ENCODE assay signal across 14 mouse cellular contexts in the genomic region with DNA sequence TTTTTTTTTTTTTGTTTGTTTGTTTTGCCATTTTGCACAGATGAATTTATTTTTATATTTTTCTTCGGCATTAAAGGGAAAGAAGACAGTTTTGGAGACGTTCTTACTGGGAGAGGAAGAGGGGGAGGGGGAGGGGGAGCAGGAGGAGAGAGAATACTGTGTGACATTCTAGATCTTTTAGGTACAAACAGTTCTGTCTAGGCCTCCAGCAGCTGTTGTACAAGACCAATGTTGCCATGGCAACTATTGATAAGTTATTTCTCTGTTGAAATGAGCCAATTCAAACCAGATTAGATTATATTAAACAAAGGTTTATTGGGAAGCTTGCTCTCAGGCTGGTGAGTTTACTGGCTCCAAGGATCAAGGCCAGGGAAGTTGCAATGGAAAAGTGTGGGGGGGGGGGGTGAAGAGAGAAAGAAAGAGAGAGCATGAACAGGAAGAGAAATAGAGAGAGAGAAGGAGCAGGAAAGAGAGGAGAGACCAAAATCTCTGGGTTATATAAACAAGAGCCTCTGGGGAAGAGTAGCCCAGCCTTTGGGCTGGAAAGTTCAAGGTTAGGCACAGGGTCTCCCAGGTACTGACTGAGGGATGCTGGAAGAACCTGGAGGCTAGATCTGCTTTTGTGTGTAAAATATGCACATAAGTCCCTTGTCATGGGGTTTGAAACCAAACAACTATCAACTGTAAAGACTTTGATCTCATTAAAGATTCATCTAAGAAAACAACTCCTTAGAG.
DNase-seq lines count a peak whose midpoint lies in the region; ATAC-seq and TF ChIP-seq lines count a peak whose summit lies in the region.
"Had no signal": no experiment of that assay in that cellular context is flagged by ENCODE, and none has a peak within 500 bp of the region (broad histone marks: within the 10 kb centered on the region; RNA-seq: fewer than 3 reads in every experiment).

No protein-coding gene starts in this region.

- H3K9ac ChIP-seq in hindbrain, postnatal 0 days (replicated peaks; ENCODE audit: low read length): no peak overlapping the region
- no peak overlapping the region for H3K9ac ChIP-seq in hindbrain, embryonic 13.5 days
- H3K9ac ChIP-seq in forebrain, embryonic 13.5 days: no peak overlapping the region
- no peak overlapping the region for H3K9ac ChIP-seq in midbrain, embryonic 14.5 days (replicated peaks; ENCODE audit: low read length)

- H3K9me3 ChIP-seq in hindbrain, postnatal 0 days (ENCODE audit: low read length): no peaks in the 10 kb centered on the region
- H3K9me3 ChIP-seq in hindbrain, embryonic 13.5 days: no peaks in the 10 kb centered on the region
- H3K9me3 ChIP-seq in forebrain, embryonic 13.5 days (replicated peaks): no peaks in the 10 kb centered on the region
- H3K9me3 ChIP-seq in midbrain, embryonic 14.5 days (ENCODE audit: control insufficient read depth, low read length): no peaks in the 10 kb centered on the region

- no peak overlapping the region for H3K4me3 ChIP-seq in hindbrain, postnatal 0 days (ENCODE audit: low read length)
- H3K4me3 ChIP-seq in hindbrain, embryonic 13.5 days: no peak overlapping the region
- no peak overlapping the region for H3K4me3 ChIP-seq in forebrain, embryonic 13.5 days
- no peak overlapping the region for H3K4me3 ChIP-seq in midbrain, embryonic 14.5 days (replicated peaks; ENCODE audit: low read depth, low read length)

- H3K36me3 ChIP-seq in hindbrain, postnatal 0 days (ENCODE audit: insufficient read depth, low read length): no peaks in the 10 kb centered on the region
- H3K36me3 ChIP-seq in hindbrain, embryonic 13.5 days: no peaks in the 10 kb centered on the region
- H3K36me3 ChIP-seq in forebrain, embryonic 13.5 days (ENCODE audit: poor library complexity, severe bottlenecking): no peaks in the 10 kb centered on the region
- H3K36me3 ChIP-seq in midbrain, embryonic 14.5 days (ENCODE audit: control insufficient read depth, insufficient read depth, low read length): no peaks in the 10 kb centered on the region

- no peak for TF ChIP-seq CTCF in hindbrain, postnatal 0 days (IDR thresholded peaks at IDR 0.05; ENCODE audit: low read depth)

- no peak overlapping the region for H3K4me2 ChIP-seq in hindbrain, postnatal 0 days (ENCODE audit: low read depth, low read length)
- no peak overlapping the region for H3K4me2 ChIP-seq in hindbrain, embryonic 13.5 days
- no peak overlapping the region for H3K4me2 ChIP-seq in forebrain, embryonic 13.5 days
- H3K4me2 ChIP-seq in midbrain, embryonic 14.5 days (ENCODE audit: low read length): no peak overlapping the region

- peak; percentile 51 for DNase-seq in hindbrain, postnatal 0 days (ENCODE audit: low spot score)
- DNase-seq in ZHBTc4 (ENCODE audit: low read depth, low spot score): peak; percentile 6
- DNase-seq in midbrain, embryonic 14.5 days: peak; percentile 57
- no peak for DNase-seq in Muller cell, postnatal 12 days (ENCODE audit: inconsistent ontology term)
- no peak for DNase-seq in gastrocnemius, postnatal 10 days
- DNase-seq in left cerebral cortex, postnatal 36 days (ENCODE audit: low spot score in 2 of 2): no peak
- DNase-seq: adrenal gland, postnatal 10 days; cerebellum, adult 11-12 months; gastrocnemius, postnatal 14 days; kidney, postnatal 10 days; liver; lung, postnatal 10 days had no signal

- no peaks in the 10 kb centered on the region for H3K4me1 ChIP-seq in hindbrain, postnatal 0 days (ENCODE audit: insufficient read depth, low read length)
- 0 out of 2 replicates have a peak, but pooled peaks cover 4% of the 10 kb centered on the region for H3K4me1 ChIP-seq in hindbrain, embryonic 13.5 days (replicated peaks)
- 0 out of 2 replicates have a peak, but pooled peaks cover 6% of the 10 kb centered on the region for H3K4me1 ChIP-seq in forebrain, embryonic 13.5 days
- H3K4me1 ChIP-seq in midbrain, embryonic 14.5 days (ENCODE audit: control insufficient read depth, insufficient read depth, low read length): 0 out of 2 replicates have a peak, but pooled peaks cover 4% of the 10 kb centered on the region

- WGBS in hindbrain, postnatal 0 days: 26% methylated on average over 2 of the region's 2 CpGs
- WGBS in hindbrain, embryonic 13.5 days: 40% methylated on average over 2 of the region's 2 CpGs
- WGBS in forebrain, embryonic 13.5 days: 9% methylated on average over 2 of the region's 2 CpGs
- 21% methylated on average over 2 of the region's 2 CpGs for WGBS in midbrain, embryonic 14.5 days

- intact Hi-C loops in left cerebral cortex, postnatal 36 days (cut with DNase I): no loop called here

- H3K27ac ChIP-seq in hindbrain, postnatal 0 days: no peak overlapping the region
- no peak overlapping the region for H3K27ac ChIP-seq in hindbrain, embryonic 13.5 days
- no peak overlapping the region for H3K27ac ChIP-seq in forebrain, embryonic 13.5 days
- no peak overlapping the region for H3K27ac ChIP-seq in midbrain, embryonic 14.5 days (replicated peaks; ENCODE audit: low read depth, low read length)

- no peaks in the 10 kb centered on the region for H3K27me3 ChIP-seq in hindbrain, postnatal 0 days (ENCODE audit: insufficient read depth, low read length)
- no peaks in the 10 kb centered on the region for H3K27me3 ChIP-seq in hindbrain, embryonic 13.5 days
- H3K27me3 ChIP-seq in forebrain, embryonic 13.5 days: no peaks in the 10 kb centered on the region
- no peaks in the 10 kb centered on the region for H3K27me3 ChIP-seq in midbrain, embryonic 14.5 days (ENCODE audit: control insufficient read depth, insufficient read depth, low read length)

- no peak for ATAC-seq in hindbrain, postnatal 0 days
- ATAC-seq in hindbrain, embryonic 13.5 days (ENCODE audit: low FRiP score): no peak
- peak; percentile 61; the same call in 1 of the 2 replicates for ATAC-seq in forebrain, embryonic 13.5 days
- ATAC-seq in midbrain, embryonic 14.5 days (ENCODE audit: low FRiP score, low TSS enrichment): no peak

Comparison
In these comparisons a context has a peak if more than half of its experiments do, and no peak if none do; other contexts are left out.
1. DNase-seq: peak in hindbrain, postnatal 0 days (single experiment), ZHBTc4 (single experiment) and midbrain, embryonic 14.5 days (single experiment); none in Muller cell, postnatal 12 days (single experiment), gastrocnemius, postnatal 10 days (single experiment) and left cerebral cortex, postnatal 36 days (0 of 2).